Mouse (Mus musculus): Measurements from ENCODE around the gene Best1.

- TF ChIP-seq POLR2A (IDR thresholded peaks at IDR 0.05; ENCODE audit: low read depth, low read length) (no peak), CTCF (IDR thresholded peaks at IDR 0.05; ENCODE audit: borderline replicate concordance, insufficient read depth, low read length) (no peak)
Observed at GRCm38 (mm10) chr19:9954811-9955202, 46.6 kb downstream of the Best1 start.
